Mouse (Mus musculus) ovary, adult 10 weeks (tissue): ENCODE measurements around the gene Trpm1. TPM values are rescaled to one million over a fixed set of nuclear protein-coding genes. Genes with fewer than 3 reads are reported as not detected.

Experiments
- polyA plus RNA-seq: library from polyadenylated mRNA; stranded (reverse); fragments of 350-450 nt; fragmentation: Illumina TruSeq; extraction: RNeasy Lipid Tissue Mini Kit (QIAGEN cat#74804); gene quantifications from one replicate; pipeline ENCODE4 v1.2.3, GENCODE M21; 2014

The Trpm1 gene
- polyA plus RNA-seq: not detected

DNA sequence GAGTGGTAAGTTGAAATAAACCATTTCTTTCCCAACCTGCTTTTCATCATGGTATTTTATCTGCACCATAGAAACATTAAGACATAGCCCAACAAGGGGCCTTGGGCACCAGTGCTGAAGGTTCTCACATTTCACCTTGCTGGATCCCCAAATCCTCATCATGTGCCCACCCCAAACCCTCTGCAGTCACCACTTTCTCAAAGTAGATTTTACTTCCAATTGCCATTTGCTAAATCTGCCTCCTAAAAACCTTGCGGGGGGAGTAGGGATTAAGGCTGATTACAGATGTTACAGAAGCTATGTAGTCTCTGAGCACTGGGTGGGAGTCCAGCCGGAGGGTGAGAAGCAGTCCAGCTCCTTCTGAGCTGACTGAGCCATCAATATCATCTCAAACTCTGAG, at the start of gene Trpm1:
Trpm1 (plus strand) TSS at position 301 of the 400 bp plus-strand sequence.

DNA sequence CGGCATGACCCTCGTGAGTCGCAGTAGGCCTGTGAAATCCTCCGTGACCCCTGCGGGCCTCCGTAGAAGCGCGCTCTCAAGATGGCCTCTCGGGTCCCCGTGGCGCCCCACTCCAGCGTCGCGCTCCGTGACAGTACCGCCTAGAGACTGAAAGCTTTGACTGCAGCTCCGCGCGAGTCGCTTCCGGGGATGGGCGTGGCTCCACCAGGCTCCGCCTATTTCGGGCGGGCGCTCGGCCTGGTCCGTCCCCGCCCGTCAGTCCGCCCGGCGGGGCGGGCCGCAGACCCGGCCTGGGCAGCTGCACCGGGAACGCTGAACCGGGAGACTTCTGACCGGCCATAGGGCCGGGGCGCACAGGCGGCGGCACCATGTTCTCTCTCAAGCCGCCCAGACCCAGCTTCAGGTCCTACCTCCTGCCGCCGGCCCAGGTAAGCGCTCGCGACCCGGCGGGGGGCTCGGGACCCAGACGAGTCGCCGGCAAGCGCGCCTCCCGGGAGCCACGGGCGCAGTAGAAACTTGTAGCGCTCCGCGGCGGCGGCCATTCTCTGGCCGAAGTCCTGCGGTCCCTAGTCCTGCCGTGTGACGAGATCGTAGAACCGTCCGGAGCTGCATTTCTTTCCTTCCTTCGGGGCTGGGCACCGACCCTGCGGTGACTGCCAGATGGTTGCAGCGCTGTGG, 133.9 kb downstream of the Trpm1 start, which contains the start of gene Mtmr10:
Mtmr10 (plus strand) TSS at position 240 of the 678 bp plus-strand sequence.

Other genes starting within 250 kb of the Trpm1 start
- not detected for gene E030018B13Rik, start 237.0 kb upstream of the Trpm1 start, polyA plus RNA-seq
- gene Klf13, start 214.9 kb upstream of the Trpm1 start, polyA plus RNA-seq: 12.3 TPM
- 25.7 TPM for gene Mtmr10, start 133.8 kb downstream of the Trpm1 start, polyA plus RNA-seq
- 8.5 TPM for gene Fan1, start 220.3 kb downstream of the Trpm1 start, polyA plus RNA-seq
- 77.0 TPM for gene Mphosph10, start 238.4 kb downstream of the Trpm1 start, polyA plus RNA-seq
- gene Mcee, start 238.8 kb downstream of the Trpm1 start, polyA plus RNA-seq: 138 TPM